Mouse (Mus musculus) heart, postnatal 36 days (tissue): ENCODE data around the gene Sec23ip. TPM values are rescaled to one million over a fixed set of nuclear protein-coding genes. Genes with fewer than 3 reads are reported as not detected.
A peak's percentile ranks its signal among the peaks of the same experiment; 100 is the strongest.
"Not testable (repeated sequence)": the region's sequence is repeated elsewhere in the genome, so short reads cannot be mapped to it uniquely, and the experiment has no call there.

Experiments
- DNase-seq, 2 experiments: peaks; one replicate each; pipeline ENCODE4 v3.0.0; 2021 to 2022
- intact Hi-C: fragments of 180-260 bp; cut with DNase I; formaldehyde crosslinking; loops from one replicate; pipeline ENCODE4 v1.15.1; 2025
- total RNA-seq, 2 experiments: library from RNA; stranded (reverse); gene quantifications; 2 replicates each; pipeline ENCODE4 v1.2.3; 2021

The Sec23ip gene
- 10 to 100 TPM; 27.3 to 29.0 TPM for total RNA-seq

- peak; percentile 96 to 98 for DNase-seq
- intact Hi-C loops, result no loop called here
Observed at GRCm38 (mm10) chr7:128744684-128745485, at the start of gene Sec23ip. TSS of gene Sec23ip (plus strand) at chr7:128744943.

- intact Hi-C loops, result loop anchor here (5.0 kb wide), 1 partner anchor 393 kb away; no protein-coding TSS in a partner anchor
- DNase-seq, result not testable (repeated sequence)
Observed at GRCm38 (mm10) chr7:128699959-128700358, 44.8 kb upstream of the Sec23ip start.

- DNase-seq, result peak; percentile 74 to 76
- intact Hi-C loops, result loop anchor here (1.0 to 5.0 kb wide), 3 partner anchors 231 to 458 kb away; partner anchors contain the start of gene Tgfb1i1
Observed at GRCm38 (mm10) chr7:128705735-128706134, 39.0 kb upstream of the Sec23ip start.

- intact Hi-C loops, result no loop called here
- DNase-seq, result no peak
Observed at GRCm38 (mm10) chr7:128717991-128718390, 26.8 kb upstream of the Sec23ip start.

- intact Hi-C loops, result no loop called here
- DNase-seq, result peak; percentile 48 to 59
Observed at GRCm38 (mm10) chr7:128724761-128725160, 20.0 kb upstream of the Sec23ip start.

- no peak for DNase-seq
- intact Hi-C loops, result no loop called here
Observed at GRCm38 (mm10) chr7:128725189-128725588, 19.6 kb upstream of the Sec23ip start.

- DNase-seq, result no peak
- intact Hi-C loops, result no loop called here
Observed at GRCm38 (mm10) chr7:128726999-128727398, 17.7 kb upstream of the Sec23ip start.

- intact Hi-C loops, result no loop called here
Observed at GRCm38 (mm10) chr7:128727701-128728100, 17.0 kb upstream of the Sec23ip start.

GRCm38 (mm10) chr7:128728738-128729137, 16.0 kb upstream of the Sec23ip start:
- intact Hi-C loops, result no loop called here

More at GRCm38 (mm10) chr7:128727701-128728100, 17.0 kb upstream of the Sec23ip start:
- DNase-seq, result no peak

GRCm38 (mm10) chr7:128731585-128731984, 13.2 kb upstream of the Sec23ip start:
- no peak for DNase-seq
- intact Hi-C loops, result no loop called here

More at GRCm38 (mm10) chr7:128728738-128729137, 16.0 kb upstream of the Sec23ip start:
- no peak for DNase-seq

- intact Hi-C loops, result no loop called here
- no peak for DNase-seq
Observed at GRCm38 (mm10) chr7:128738041-128738440, 6.7 kb upstream of the Sec23ip start.

GRCm38 (mm10) chr7:128739116-128739461, 5.7 kb upstream of the Sec23ip start:
- DNase-seq, result no peak
- intact Hi-C loops, result no loop called here

- DNase-seq, result peak; percentile 58 to 67
- intact Hi-C loops, result no loop called here
Observed at GRCm38 (mm10) chr7:128739462-128740277, 5.1 kb upstream of the Sec23ip start.

- intact Hi-C loops, result no loop called here
- DNase-seq, result peak; percentile 96 to 97
Observed at GRCm38 (mm10) chr7:128740334-128740733, 4.4 kb upstream of the Sec23ip start, which contains the start of gene Mcmbp. TSS of gene Mcmbp (minus strand) at chr7:128740495.

- intact Hi-C loops, result no loop called here
- no peak for DNase-seq
Observed at GRCm38 (mm10) chr7:128743898-128744297, 845 bp upstream of the Sec23ip start.

GRCm38 (mm10) chr7:128746151-128746550, 1.4 kb downstream of the Sec23ip start:
- intact Hi-C loops, result no loop called here
- DNase-seq, result no peak

GRCm38 (mm10) chr7:128748758-128749157, 4.0 kb downstream of the Sec23ip start:
- intact Hi-C loops, result no loop called here
- DNase-seq, result peak; percentile 74 to 75

- DNase-seq, result no peak
- intact Hi-C loops, result no loop called here
Observed at GRCm38 (mm10) chr7:128750296-128750695, 5.6 kb downstream of the Sec23ip start.

- DNase-seq, result no peak
- intact Hi-C loops, result no loop called here
Observed at GRCm38 (mm10) chr7:128752012-128752411, 7.3 kb downstream of the Sec23ip start.

GRCm38 (mm10) chr7:128755396-128755795, 10.7 kb downstream of the Sec23ip start:
- no peak for DNase-seq
- intact Hi-C loops, result no loop called here

GRCm38 (mm10) chr7:128758948-128759347, 14.2 kb downstream of the Sec23ip start:
- intact Hi-C loops, result no loop called here
- no peak for DNase-seq
